Mouse (Mus musculus): ENCODE measurements around the gene Vmn2r111.
"Not testable (repeated sequence)": the region's sequence is repeated elsewhere in the genome, so short reads cannot be mapped to it uniquely, and the experiment has no call there.

Gene Vmn2r111

GRCm38 (mm10) chr17:22573382-22573781 lies at the start of gene Vmn2r111:
TSS of gene Vmn2r111 (minus strand) at chr17:22573482.
- DNase-seq = not testable (repeated sequence)

- not testable (repeated sequence) for DNase-seq
Observed at GRCm38 (mm10) chr17:22600651-22601050, 27.4 kb upstream of the Vmn2r111 start, which contains the start of gene Vmn2r112. TSS of gene Vmn2r112 (plus strand) at chr17:22600951.

GRCm38 (mm10) chr17:22520467-22520866 lies 52.8 kb downstream of the Vmn2r111 start:
- DNase-seq = not testable (repeated sequence)

GRCm38 (mm10) chr17:22520037-22520436 lies 53.2 kb downstream of the Vmn2r111 start:
- not testable (repeated sequence) for DNase-seq

GRCm38 (mm10) chr17:22497120-22497519 lies 76.2 kb downstream of the Vmn2r111 start:
- DNase-seq = no peak

Measured in thymus, postnatal 4 days (tissue).